Mouse (Mus musculus): Measurements from ENCODE around the gene Hsp90b1. TPM values are rescaled to one million over a fixed set of nuclear protein-coding genes. Genes with fewer than 3 reads are reported as not detected.

Hsp90b1 gene
- polyA plus RNA-seq, 1 experiment from 2014 or later = 432 TPM

Small RNA genes within 50 kb of the gene (microRNA-seq; reads per million reads assigned to microRNA genes)
- 7.7 reads per million, percentile 17 among the genes with 10 or more reads in this experiment for gene Gm25745

Other genes starting within 250 kb of the Hsp90b1 start
- 0.42 and 0.57 TPM in 2 replicates for gene Syn3, start 206.6 kb downstream of the Hsp90b1 start, polyA plus RNA-seq (2016; fragmentation: Nextera tagmentation; extraction: Ambion mirVana)
- gene Ttc41, start 302 bp upstream of the Hsp90b1 start, polyA plus RNA-seq (2016; fragmentation: Nextera tagmentation; extraction: Ambion mirVana) = 0.95 and 0.96 TPM in 2 replicates
- not detected in 2 replicates for gene Gm49358, start 58.5 kb upstream of the Hsp90b1 start, polyA plus RNA-seq (2016; fragmentation: Nextera tagmentation; extraction: Ambion mirVana)
- gene Nt5dc3, start 73.5 kb upstream of the Hsp90b1 start, polyA plus RNA-seq (2016; fragmentation: Nextera tagmentation; extraction: Ambion mirVana) = 0.65 and 0.69 TPM in 2 replicates

All from liver, embryonic 12.5 days (tissue).